Mouse (Mus musculus) megakaryocyte, adult 5-6 weeks (primary cell): ENCODE measurements around the gene Prr5. TPM values are rescaled to one million over a fixed set of nuclear protein-coding genes. Genes with fewer than 3 reads are reported as not detected.

ENCODE experiments used
- ATAC-seq: 2 replicates; pipeline ENCODE4 v1.8.0; 2016; ENCODE audit warnings: mild to moderate bottlenecking, inconsistent platforms; ENCODE audit not compliant: poor library complexity, severe bottlenecking
- total RNA-seq, 2 experiments: library from RNA; stranded (forward) in 1 of 2; stranded (reverse) in 1 of 2; fragments of 153-499, 151-499 nt in 1 of 2; fragments of 221-1000, 200-1000 nt in 1 of 2; gene quantifications; 2 replicates each; pipeline versions ENCODE4 v1.2.3 to v1.2.4; 2015 to 2017

Gene Prr5
- 5.6 and 6.4 TPM in 2 replicates for total RNA-seq (2015)
- 4.4 and 5.4 TPM in 2 replicates for total RNA-seq (2017)

DNA sequence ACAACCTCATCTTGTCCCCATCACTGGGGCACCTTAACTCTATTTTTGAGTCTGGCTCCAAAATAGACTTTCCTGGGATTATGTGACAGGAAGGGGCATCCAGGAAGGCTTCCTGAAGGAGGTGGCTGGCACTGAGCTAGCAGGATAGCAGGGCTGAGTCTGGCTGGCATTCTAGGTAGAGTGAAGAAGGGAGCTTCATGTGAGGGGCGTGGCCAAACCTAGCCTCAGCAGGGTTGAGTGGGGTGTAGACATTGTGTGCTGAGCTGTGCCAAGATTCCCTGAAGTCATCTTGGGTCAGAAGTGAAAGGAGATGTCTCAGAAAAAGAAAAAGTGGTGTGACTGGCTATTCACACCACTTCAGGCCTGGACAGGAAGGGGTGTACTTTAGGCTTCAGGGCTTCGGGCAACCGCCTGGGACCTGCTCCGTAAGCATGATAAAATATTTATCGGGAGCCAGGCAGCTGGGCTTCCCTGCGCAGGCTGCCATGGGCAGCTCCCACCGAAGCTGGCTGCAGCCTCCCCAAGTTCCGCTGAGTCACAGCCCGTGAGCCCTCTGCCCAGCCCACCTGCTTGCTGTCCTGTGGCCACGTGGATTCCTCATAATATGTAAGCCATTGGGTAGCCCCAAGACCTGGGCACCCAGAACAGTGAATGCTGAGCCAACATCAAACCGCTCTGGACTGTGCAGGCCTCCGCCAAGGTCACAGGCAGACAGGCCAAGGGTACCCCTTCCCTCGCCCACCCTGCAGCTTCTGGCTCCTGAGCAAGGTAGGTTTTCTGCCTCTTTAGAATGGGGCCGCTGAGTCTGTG lies at the start of gene Prr5:
Gene Prr5, plus strand, starts transcription at position 683 of the 810 bp plus-strand sequence.
- ATAC-seq = no peak

DNA sequence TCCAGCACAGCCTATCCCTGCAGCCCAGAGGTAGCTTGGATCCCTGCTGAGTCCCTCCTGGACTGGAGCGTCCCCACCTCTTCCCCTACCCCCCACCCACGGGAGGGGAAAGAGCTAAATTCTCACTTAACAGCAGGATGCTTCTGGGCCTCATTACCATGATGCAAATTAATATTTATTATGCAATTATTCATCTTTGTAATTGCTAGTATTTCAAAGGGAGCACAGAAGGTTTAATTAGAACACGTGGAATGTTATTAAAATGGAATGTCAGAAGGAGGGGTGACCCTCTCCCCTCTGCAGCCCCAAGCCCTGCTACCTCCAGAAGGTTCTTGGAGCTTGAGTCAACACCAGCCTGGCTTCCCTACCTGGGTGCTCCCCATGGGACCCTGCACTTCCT lies 49.4 kb upstream of the Prr5 start:
- ATAC-seq = no peak

GRCm38 (mm10) chr15:84621722-84622428 lies 47.5 kb upstream of the Prr5 start:
- ATAC-seq = no peak

GRCm38 (mm10) chr15:84624870-84625269 lies 44.5 kb upstream of the Prr5 start:
- ATAC-seq = no peak

GRCm38 (mm10) chr15:84625712-84626414 lies 43.6 kb upstream of the Prr5 start:
- no peak for ATAC-seq

- ATAC-seq = no peak
These were observed 42.1 kb upstream of the Prr5 start for GRCm38 (mm10) chr15:84627308-84627707.

GRCm38 (mm10) chr15:84629680-84630079 lies 39.7 kb upstream of the Prr5 start:
- ATAC-seq = no peak

DNA sequence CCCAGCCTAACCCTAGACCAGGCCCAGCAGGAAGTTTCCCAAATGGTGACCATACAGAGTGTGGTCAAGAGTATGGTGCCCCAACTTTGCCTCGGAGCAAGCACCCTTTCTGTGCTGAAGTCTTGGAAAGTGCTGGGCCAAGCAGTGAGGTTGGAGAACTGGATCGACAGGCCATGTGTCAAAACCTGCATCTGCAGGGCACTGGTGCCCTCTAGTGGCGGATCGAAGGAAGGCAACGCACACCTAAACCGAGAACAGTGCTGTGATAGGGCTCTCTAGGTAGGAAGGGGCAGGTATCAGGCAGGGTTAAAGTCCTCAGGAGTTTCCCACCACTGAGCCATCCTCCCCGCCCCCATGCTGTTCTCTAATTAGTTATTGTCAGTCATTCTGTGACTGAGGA lies 37.9 kb upstream of the Prr5 start:
- ATAC-seq = peak; percentile 80

GRCm38 (mm10) chr15:84634361-84634760 lies 35.1 kb upstream of the Prr5 start:
- no peak for ATAC-seq

DNA sequence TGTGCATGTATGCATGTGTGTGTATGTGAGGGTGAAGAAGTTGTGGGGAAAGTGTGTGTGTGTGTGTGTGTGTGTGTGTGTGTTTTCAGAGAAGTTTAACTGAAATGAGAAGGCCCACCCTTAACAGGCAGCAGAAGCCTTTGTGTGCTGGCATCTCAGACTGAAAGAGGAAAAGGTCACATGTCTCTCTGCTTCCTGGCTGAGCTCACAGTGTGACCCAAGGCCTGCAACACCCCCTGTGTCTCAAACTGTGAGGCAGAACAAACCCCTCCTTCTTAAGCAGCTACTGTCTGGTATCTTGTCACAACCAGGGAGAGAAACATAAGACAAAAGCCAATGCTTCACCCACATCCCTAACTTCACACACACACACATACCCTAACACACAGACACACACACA lies 31.0 kb upstream of the Prr5 start:
- ATAC-seq = no peak

GRCm38 (mm10) chr15:84639072-84639450 lies 30.4 kb upstream of the Prr5 start:
- no peak for ATAC-seq

DNA sequence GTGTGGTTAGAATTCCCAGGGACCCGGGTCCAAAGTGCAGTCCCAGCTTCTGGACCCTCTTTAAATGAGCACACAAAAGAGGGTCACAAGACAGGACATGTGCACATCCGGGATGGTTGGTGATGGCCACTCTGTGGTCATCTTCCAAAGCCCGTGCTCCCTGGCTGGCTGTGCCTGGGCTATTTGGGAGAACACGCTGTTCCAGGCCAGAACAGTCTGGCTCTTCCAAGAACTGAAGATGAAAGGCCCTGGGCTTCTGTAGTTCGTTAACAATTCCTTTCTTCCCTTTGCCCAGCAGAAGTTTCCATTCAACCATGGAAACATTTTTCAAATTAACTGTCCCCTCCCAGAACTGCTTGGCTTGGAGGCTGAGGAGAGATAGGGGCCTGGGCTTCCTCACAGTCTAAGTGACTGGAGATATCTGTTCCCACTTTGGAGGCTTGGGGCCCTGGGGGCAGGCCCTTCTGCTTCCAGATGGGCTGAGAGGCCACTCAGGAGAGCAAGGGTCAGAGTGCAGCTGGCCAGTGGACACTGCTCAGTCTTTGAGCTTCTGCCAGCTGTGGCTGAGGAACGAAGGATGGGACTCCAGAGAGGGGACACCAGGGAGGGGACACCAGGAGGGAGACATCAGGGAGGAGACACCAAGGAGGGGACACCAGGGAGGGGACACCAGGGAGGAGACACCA lies 29.8 kb upstream of the Prr5 start:
- no peak for ATAC-seq

- no peak for ATAC-seq
These were observed 28.7 kb upstream of the Prr5 start for GRCm38 (mm10) chr15:84640722-84641121.

- ATAC-seq = no peak
These were observed 28.3 kb upstream of the Prr5 start for GRCm38 (mm10) chr15:84641127-84641526.

- no peak for ATAC-seq
These were observed 27.5 kb upstream of the Prr5 start for GRCm38 (mm10) chr15:84641948-84642347.

GRCm38 (mm10) chr15:84643178-84643577 lies 26.2 kb upstream of the Prr5 start:
- ATAC-seq = no peak

- ATAC-seq = no peak
These were observed 17.9 kb upstream of the Prr5 start for GRCm38 (mm10) chr15:84651481-84651880.

DNA sequence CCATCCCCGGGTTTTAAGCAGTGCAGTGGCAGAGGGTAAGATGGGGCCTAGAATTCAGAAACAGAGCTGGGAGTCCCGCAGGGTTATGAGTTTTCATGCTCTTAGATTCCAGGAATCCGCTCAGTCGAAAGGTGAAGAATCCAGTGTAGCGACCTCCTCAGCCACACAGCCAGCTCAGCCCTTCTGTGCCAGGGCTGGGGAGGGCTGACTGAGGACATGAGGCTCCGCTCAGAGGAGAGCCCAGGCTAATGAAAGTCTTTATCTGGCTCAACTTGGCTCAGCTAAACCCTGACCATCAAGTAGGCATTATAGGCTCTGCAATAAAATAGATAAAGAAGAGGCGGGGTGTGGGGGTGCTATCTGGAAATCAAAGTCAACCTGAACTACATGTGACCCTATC lies 16.3 kb upstream of the Prr5 start:
- ATAC-seq = no peak

GRCm38 (mm10) chr15:84653979-84654966 lies 15.1 kb upstream of the Prr5 start:
- ATAC-seq = no peak

GRCm38 (mm10) chr15:84654975-84655374 lies 14.4 kb upstream of the Prr5 start:
- ATAC-seq = no peak
